Mouse (Mus musculus) adrenal gland, postnatal 25 days (tissue): ENCODE results near the gene Gm3336. TPM values are rescaled to one million over a fixed set of nuclear protein-coding genes. Genes with fewer than 3 reads are reported as not detected.

ENCODE experiments used
- DNase-seq: peaks from one replicate; pipeline ENCODE4 v3.0.0; 2021; ENCODE audit warnings: mixed read lengths
- long read RNA-seq: library from polyadenylated mRNA; stranded (forward); transcript quantifications from one replicate; pipeline ENCODE4 v2.0.0, GENCODE M21; 2021
- total RNA-seq: library from RNA; stranded (reverse); gene quantifications from 2 replicates; pipeline ENCODE4 v1.2.3, GENCODE M21; 2021

The Gm3336 gene
- not detected in 2 replicates for total RNA-seq
- long read RNA-seq, result 0 reads

DNA sequence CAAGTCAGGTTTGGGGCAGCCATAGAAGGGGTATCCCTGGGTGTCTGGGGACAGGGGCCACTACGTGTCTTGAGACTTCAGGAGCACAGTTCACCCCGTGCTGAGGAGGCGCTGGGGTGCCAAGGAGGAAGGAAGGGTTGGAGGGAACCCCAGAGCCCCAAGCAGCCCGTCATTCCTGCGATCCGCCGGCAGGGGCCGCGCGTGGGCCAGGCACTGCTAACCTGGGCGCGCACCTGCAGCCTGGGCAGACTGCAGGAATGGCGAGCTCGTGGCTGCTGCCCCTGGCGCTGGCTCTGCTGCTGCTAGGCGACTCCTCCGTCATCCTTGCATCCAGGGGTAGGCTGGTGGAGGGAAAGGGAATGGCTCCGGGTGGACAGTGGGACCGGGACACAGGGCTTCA lies at the start of gene Gm3336:
Gene Gm3336 (plus strand): TSS at position 247 of the 400 bp plus-strand sequence.
- DNase-seq, result peak; percentile 67

- no peak for DNase-seq
Measured at GRCm38 (mm10) chr8:70671615-70672324, 46.6 kb upstream of the Gm3336 start.

GRCm38 (mm10) chr8:70672325-70673078 lies 45.8 kb upstream of the Gm3336 start:
- no peak for DNase-seq

- DNase-seq, result peak; percentile 93
Measured at GRCm38 (mm10) chr8:70673079-70673856, 45.1 kb upstream of the Gm3336 start, which contains the start of gene Lsm4. Lsm4 (plus strand) TSS chr8:70673248.

DNA sequence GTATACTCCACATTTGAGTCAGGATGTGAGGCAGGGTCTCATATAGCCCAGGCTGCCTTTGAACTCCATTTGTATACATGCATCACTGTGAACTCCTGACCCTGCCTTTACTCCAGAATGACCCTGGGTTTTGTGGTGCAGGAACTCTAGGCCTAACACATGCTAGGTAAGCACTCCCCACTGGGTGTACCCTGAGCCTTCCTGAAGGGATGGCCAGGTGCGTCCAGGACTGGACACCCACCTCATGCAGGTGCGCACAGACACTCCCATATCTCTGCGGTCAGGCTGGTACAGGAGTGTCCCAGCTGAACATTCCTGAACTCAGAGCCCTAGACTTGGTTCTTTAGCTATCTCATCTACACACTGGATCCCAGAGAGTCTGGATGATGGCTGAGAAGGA lies 44.2 kb upstream of the Gm3336 start:
- no peak for DNase-seq

GRCm38 (mm10) chr8:70674716-70675115 lies 43.6 kb upstream of the Gm3336 start:
- DNase-seq, result no peak

DNA sequence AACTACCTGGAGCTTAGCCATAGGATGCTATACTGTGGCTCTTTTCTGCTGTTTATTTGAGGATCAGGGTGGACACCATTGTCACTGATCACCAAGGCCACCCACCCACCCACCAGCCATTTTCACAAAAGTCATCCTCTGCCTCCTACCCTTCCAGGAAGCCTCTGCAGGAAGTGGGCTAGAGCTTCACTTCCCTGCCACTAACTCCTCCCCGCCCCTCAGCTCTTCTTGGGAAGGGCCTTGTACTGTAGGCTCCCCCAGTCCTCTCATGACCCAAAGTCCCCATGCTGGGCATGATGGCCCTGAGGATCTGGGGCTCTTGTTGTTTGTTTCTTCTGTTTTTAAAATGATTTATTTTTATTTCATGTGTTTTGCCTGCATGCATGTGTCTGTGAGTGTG lies 43.0 kb upstream of the Gm3336 start:
- DNase-seq, result no peak

DNA sequence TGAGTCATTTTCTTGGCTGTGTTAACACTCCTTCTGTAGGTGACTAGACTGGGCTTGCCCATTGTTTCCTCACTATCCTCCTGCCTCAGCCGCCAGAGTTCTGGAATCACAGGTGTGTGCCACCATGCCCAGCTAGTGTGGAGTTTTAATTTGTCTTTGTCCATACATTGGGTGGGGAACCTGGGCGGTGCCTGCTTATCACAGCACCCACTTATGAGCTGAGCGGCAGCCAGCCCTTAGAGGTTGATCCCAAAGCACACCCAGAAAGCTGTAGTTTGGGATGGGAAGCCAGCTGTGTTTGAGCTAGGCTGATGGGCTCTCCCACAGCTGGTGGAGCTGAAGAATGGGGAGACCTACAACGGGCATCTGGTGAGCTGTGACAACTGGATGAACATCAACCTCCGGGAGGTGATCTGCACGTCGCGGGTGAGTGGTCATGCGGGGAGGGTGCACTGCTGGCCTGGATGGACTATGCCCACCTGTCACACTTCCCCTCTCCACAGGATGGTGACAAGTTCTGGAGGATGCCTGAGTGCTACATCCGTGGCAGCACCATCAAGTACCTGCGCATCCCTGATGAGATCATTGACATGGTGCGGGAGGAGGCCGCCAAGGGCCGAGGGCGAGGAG lies 40.8 kb upstream of the Gm3336 start:
- no peak for DNase-seq

- no peak for DNase-seq
Measured at GRCm38 (mm10) chr8:70678679-70679078, 39.7 kb upstream of the Gm3336 start.

DNA sequence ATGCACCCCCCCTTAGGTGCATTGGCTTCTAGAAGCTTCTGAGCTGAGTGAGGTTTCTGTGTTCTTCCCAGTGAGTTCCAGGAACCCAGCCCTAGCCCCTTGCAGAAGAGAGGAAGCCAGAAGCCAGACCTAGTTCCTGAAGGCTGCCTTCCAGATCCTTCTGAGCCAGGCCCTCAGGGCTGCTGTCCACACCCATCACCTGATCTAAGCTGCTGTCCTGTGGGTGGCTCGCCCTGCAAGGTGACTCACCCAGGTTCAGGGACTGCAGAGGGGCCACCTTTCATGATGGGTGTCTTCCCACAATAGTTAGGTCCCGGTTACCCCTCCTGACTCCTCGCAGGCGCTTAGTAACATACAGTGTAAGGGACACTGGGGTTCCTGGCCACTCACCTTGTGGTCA lies 38.9 kb upstream of the Gm3336 start:
- DNase-seq, result no peak

GRCm38 (mm10) chr8:70680039-70680438 lies 38.3 kb upstream of the Gm3336 start:
- DNase-seq, result no peak

DNA sequence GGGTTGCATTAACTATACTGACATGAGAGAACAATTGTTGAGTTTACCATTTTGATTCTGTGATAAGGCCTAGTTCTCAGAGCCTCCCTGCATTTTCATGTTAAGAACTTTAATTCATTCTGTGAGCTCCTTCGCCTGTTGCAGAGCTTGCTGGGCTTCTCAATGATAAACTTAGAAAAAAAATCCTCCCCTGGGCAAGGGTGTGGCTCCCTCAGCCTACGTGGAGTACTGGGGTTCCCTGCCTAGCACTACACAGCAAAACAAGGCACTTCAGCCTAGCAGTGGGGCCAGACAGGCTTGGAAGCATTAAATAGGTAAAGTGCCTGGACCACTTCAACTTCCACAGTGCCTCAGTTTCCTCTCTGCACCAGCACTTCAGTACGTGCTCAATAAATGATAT lies 36.9 kb upstream of the Gm3336 start:
- DNase-seq, result no peak

DNA sequence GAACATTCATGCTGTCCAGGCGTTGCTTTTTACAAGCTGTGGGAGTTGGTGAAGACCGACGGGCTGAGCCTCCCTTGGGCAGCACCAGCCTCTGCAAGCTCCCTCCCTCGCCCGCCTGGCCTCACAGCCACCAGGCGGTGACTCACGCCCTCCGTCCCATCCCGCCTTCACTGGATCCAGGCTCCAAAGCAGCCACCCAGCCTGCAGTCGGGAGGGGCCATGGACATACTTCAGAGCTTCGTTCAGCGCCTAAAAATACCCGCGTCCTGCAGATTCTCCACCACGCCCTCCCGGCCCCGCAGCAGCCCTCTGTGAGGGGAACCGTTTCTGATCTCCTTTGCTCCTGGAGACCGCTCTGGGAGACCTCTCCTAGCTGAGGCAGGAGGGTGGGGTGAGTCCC lies 36.1 kb upstream of the Gm3336 start:
- DNase-seq, result peak; percentile 88

DNA sequence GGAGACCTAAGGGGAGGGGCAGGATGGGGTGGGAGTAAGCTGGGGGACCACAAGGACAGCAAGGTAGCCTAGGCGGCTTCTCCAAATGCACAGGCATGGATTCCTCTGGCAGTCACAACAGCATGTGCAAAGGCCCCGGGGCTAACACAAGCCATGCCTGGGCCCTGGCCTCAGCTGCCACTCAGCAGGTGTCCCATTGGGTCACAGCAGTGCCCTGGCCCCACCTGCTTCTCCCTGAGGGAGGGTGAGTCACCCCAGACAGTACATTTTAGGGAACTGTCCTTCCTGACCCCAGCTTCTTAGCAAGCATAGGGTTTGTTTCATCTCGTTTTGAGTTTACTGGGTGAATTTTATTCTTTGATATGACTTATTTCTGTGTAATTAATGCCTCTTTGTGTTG lies 35.7 kb upstream of the Gm3336 start:
- DNase-seq, result no peak

DNA sequence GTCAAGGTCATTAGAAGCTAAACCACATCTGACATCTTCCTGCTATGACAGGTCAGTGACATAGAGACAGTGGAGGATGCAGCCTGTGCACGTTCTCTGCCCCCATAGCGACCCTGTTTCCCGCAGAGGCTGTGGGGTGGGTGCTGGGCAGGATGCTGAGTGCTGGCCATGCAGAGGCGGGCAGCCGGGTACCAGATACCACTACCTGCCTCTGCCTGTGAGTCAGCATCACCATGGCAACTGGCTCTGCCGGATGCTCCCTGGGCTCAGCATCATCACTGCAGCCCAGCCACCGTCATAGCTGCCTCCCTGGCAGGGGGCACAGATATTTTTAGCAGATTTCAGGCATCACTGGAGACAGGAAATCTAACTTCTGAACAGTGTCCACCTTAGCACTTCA lies 34.1 kb upstream of the Gm3336 start:
- no peak for DNase-seq

DNA sequence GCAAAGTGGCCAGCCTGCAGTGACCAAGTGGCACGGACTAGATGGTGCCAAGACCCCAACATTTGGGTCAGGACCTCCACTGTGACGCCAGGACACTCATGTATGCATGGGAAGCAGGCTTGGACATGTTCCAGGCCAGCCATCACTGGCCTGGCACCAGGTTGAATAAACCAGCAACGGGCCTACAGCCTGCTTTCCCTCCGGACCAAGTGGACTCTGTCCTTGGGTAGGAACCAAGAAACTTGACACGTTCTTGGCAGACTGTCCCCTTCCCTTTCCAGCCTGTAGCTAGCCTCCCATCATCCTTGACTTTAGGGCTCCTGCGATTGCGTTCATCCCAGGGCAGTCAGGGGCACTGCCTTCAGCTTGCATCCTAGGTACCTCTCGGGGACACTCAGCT lies 30.8 kb upstream of the Gm3336 start:
- DNase-seq, result peak; percentile 67

DNA sequence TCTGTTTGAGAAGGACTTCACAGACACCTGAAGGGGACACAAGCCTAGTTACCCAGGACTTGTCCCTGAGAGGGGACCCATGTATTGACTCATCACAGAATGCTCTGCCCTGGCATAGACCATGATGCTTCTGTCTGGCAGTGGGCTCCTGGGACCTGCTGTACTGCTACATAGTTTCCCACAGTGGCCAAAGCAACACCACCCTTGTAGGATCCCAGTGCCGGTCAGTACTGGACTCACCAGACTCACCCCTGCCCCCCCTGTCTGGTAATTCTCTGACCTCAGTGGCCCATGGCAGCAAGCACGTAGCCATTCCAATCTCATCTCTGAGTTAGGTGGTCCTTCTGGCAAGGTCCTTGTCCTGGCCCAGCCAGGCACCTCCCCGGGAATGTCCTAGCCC lies 30.2 kb upstream of the Gm3336 start:
- DNase-seq, result no peak

DNA sequence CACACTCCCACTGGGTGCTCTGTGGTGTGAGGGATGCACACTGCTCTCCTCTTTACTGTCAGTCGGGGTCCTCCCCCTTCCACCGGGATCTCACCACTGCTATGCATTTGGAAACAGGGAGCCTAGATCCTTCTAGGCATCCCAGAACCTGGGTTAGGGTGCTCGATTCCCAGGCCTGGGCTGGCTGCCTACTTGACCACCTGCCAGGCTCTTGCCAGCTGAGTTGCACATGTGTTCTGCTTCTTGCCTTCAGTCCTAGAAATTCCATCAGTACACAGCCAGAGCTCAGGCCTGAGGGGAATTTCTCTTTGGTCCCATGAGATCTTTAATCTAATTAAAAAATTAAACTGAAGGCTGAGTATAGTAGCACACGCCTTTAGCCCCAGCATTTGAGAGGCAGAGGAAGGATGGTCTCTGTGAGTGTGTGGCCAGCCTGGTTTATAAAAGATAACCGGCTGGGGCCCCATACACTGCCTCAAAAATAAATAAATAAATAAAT lies 28.4 kb upstream of the Gm3336 start:
- no peak for DNase-seq

GRCm38 (mm10) chr8:70691230-70691629 lies 27.1 kb upstream of the Gm3336 start:
- DNase-seq, result no peak

DNA sequence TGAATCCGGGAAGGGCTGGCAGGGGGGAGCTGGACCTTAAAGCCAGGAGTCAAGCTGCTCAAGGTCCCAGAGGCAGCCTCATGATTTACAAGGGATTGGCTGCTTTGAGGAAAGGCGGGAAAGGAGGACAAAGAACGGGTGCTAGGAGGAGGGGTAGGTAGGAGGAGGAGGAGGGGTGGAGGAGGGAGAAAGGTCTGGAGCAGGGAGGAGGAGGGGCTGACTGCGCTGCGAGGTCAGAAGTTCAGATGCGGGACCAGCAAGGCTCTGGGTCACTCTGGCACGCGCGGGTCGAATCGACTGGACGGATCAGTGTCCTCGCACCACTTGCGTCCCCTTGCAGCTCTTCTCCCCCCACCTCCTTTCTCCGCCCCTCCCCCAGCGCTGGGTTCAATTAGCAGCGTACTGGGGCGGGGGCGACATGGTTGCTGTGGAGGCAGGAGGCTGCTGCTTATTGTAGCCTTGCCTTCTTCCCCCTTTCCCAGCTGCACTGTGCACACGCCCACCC lies 26.6 kb upstream of the Gm3336 start:
- no peak for DNase-seq

DNA sequence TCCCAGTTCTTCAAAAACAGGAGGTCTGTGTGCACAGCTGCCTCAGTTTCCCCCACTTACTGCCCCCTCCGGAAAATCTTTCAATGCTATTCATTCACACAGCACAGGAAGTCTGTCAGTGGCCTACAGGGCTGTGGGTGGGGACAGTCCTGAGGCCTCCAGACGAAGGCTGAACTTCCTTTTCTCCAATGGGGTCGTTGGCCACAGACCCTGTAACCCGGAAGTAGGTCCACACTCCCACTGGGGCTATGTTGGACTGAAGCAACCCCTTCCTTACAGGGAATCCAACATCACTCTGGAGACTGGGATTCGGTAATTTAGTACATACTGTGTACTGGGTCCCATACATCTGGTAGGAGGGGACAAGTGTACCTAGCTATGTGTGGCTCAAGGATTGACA lies 24.7 kb upstream of the Gm3336 start:
- no peak for DNase-seq
